ENCODE assay signal across 8 mouse cellular contexts in genomic region chr15:36980238-36980637, GRCm38 (mm10). TPM values are rescaled to one million over a fixed set of nuclear protein-coding genes. Genes with fewer than 3 reads are reported as not detected.
DNase-seq lines count a peak whose midpoint lies in the region; ATAC-seq and TF ChIP-seq lines count a peak whose summit lies in the region.

No protein-coding gene starts in this region.

- peak overlapping the region; percentile 72 for H3K27ac ChIP-seq in cerebellum, adult 2 months (ENCODE audit: insufficient read depth, low read length)
- peak overlapping the region; percentile 2 for H3K27ac ChIP-seq in testis, adult 2 months (ENCODE audit: control insufficient read depth, insufficient read depth, low read depth, low read length)
- no peak overlapping the region for H3K27ac ChIP-seq in liver, embryonic 12.5 days

- H3K4me3 ChIP-seq in cerebellum, adult 2 months (replicated peaks; ENCODE audit: insufficient read depth, low read depth, low read length), result peak overlapping the region; percentile 66
- H3K4me3 ChIP-seq in testis, adult 2 months (ENCODE audit: control insufficient read depth, low read depth, low read length), result peak overlapping the region; percentile 64
- peak overlapping the region; percentile 40 for H3K4me3 ChIP-seq in liver, embryonic 12.5 days

- H3K4me1 ChIP-seq in cerebellum, adult 2 months (ENCODE audit: control insufficient read depth, insufficient read depth, low read length), result peaks cover 7% of the 10 kb centered on the region
- peaks cover 28% of the 10 kb centered on the region for H3K4me1 ChIP-seq in testis, adult 2 months (ENCODE audit: control insufficient read depth, insufficient read depth, low read length)
- peaks cover 19% of the 10 kb centered on the region for H3K4me1 ChIP-seq in liver, embryonic 12.5 days

- TF ChIP-seq CTCF in cerebellum, adult 2 months (IDR thresholded peaks at IDR 0.05; ENCODE audit: borderline replicate concordance, insufficient read depth, low read depth, low read length), result no peak
- TF ChIP-seq CTCF in testis, adult 2 months (IDR thresholded peaks at IDR 0.05; ENCODE audit: control insufficient read depth, insufficient read depth, insufficient replicate concordance, low read depth, low read length), result no peak

- no peaks in the 10 kb centered on the region for H3K9me3 ChIP-seq in liver, embryonic 12.5 days (replicated peaks)

- H3K9ac ChIP-seq in liver, embryonic 12.5 days, result peak overlapping the region; percentile 36

- H3K27me3 ChIP-seq in cerebellum, adult 2 months (ENCODE audit: control insufficient read depth, insufficient read depth, low read length), result no peaks in the 10 kb centered on the region
- H3K27me3 ChIP-seq in testis, adult 2 months (ENCODE audit: control insufficient read depth, insufficient read depth, low read length), result no peaks in the 10 kb centered on the region
- no peaks in the 10 kb centered on the region for H3K27me3 ChIP-seq in liver, embryonic 12.5 days (replicated peaks)

- no peak for TF ChIP-seq POLR2A in cerebellum, adult 2 months (IDR thresholded peaks at IDR 0.05; ENCODE audit: borderline replicate concordance, insufficient read depth, low read length)
- TF ChIP-seq POLR2A in testis, adult 2 months (IDR thresholded peaks at IDR 0.05; ENCODE audit: control insufficient read depth, low read depth, low read length), result no peak

- ATAC-seq in liver, embryonic 12.5 days, result no peak

- no peaks in the 10 kb centered on the region for H3K36me3 ChIP-seq in testis, adult 2 months (ENCODE audit: control insufficient read depth, insufficient read depth, low read length)
- no peaks in the 10 kb centered on the region for H3K36me3 ChIP-seq in liver, embryonic 12.5 days

- 18% methylated on average over 8 of the region's 8 CpGs for WGBS in cerebellum, adult 2 months
- 43% methylated on average over 8 of the region's 8 CpGs for WGBS in liver, embryonic 12.5 days (ENCODE audit: insufficient replicate concordance)

- peak; percentile 37 to 41 for DNase-seq in cerebellum, adult 2 months
- DNase-seq in cerebellum, adult 11 months, result no peak
- DNase-seq in testis, postnatal 10 days (ENCODE audit: low spot score), result no peak
- DNase-seq in frontal cortex, postnatal 10 days (ENCODE audit: low spot score in 2 of 2), result no peak
- DNase-seq in spleen, postnatal 10 days (ENCODE audit: low spot score in 2 of 2), result no peak
- no peak for DNase-seq in right cerebral cortex, postnatal 25 days

- H3K4me2 ChIP-seq in liver, embryonic 12.5 days, result peak overlapping the region; percentile 67

RNA-seq across cellular contexts. Expression of gene Zfp706, which starts 27.3 kb away (rescaled TPM):
- polyA plus RNA-seq in cerebellum, adult 2 months (2012; rRNA removed), result 120 and 125 TPM in 2 replicates
- polyA plus RNA-seq in testis, adult 2 months (2012; rRNA removed), result 74.4 and 74.7 TPM in 2 replicates
- 301 and 318 TPM in 2 replicates for polyA plus RNA-seq in liver, embryonic 12.5 days (2016; fragmentation: Nextera tagmentation; extraction: Ambion mirVana)

Comparison
In these comparisons a context has a peak if more than half of its experiments do, and no peak if none do; other contexts are left out.
1. DNase-seq: peak in cerebellum, adult 2 months (2 of 2); none in cerebellum, adult 11 months (single experiment), testis, postnatal 10 days (single experiment), frontal cortex, postnatal 10 days (0 of 2), spleen, postnatal 10 days (0 of 2) and right cerebral cortex, postnatal 25 days (single experiment).
2. Peak in every context shown above with its lines, with median percentiles within 50 percentile points of each other: H3K4me3 ChIP-seq.